15 mouse cellular contexts compared by ENCODE assay signal in the genomic region with DNA sequence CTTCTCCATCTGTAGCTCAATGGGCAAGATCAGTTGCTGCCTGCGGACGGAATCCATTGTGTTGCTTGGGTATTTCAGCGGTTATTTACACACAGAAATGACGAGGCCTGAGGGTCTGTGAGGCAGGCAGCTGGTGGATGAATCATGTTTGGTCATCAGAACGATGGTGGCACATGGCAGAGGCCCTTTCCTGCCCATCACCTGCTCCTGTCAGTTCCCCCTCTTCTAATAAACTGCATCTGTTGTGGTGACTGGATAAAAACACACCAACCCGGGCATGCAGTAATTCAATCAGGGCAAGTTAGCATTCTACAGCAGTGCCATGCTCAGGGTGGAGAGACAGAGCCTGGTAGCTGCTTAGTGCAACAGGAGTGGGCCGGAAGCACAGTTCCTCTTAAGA. TPM values are rescaled to one million over a fixed set of nuclear protein-coding genes. Genes with fewer than 3 reads are reported as not detected.
DNase-seq lines count a peak whose midpoint lies in the region; ATAC-seq and TF ChIP-seq lines count a peak whose summit lies in the region.
"Had no signal": no experiment of that assay in that cellular context is flagged by ENCODE, and none has a peak within 500 bp of the region (broad histone marks: within the 10 kb centered on the region; RNA-seq: fewer than 3 reads in every experiment).

No protein-coding gene starts in this region.

- peaks cover 44% of the 10 kb centered on the region for H3K79me3 ChIP-seq in C2C12 (ENCODE audit: low read depth)

- no peaks in the 10 kb centered on the region for H3K36me3 ChIP-seq in hindbrain, embryonic 12.5 days
- no peaks in the 10 kb centered on the region for H3K36me3 ChIP-seq in hindbrain, embryonic 10.5 days
- H3K36me3 ChIP-seq in C2C12 (ENCODE audit: control insufficient read depth, insufficient read depth), result peaks cover 16% of the 10 kb centered on the region
- H3K36me3 ChIP-seq in forebrain, embryonic 15.5 days, result no peaks in the 10 kb centered on the region
- no peaks in the 10 kb centered on the region for H3K36me3 ChIP-seq in hindbrain, embryonic 16.5 days (ENCODE audit: control insufficient read depth, insufficient read depth, low read length)

- ATAC-seq in hindbrain, embryonic 12.5 days (ENCODE audit: low FRiP score), result 0 out of 2 replicates have a peak, but pooled peaks have one; percentile 38
- ATAC-seq in forebrain, embryonic 15.5 days (replicated peaks), result peak; percentile 54
- ATAC-seq in hindbrain, embryonic 16.5 days, result peak; percentile 84
- ATAC-seq: CD4-positive, CD25-positive, alpha-beta regulatory T cell, adult 4 months; intestine, embryonic 16.5 days; Patski had no signal

- H3K4me2 ChIP-seq in hindbrain, embryonic 12.5 days (replicated peaks), result no peak overlapping the region
- H3K4me2 ChIP-seq in forebrain, embryonic 15.5 days (replicated peaks), result no peak overlapping the region
- H3K4me2 ChIP-seq in hindbrain, embryonic 16.5 days (ENCODE audit: low read length), result no peak overlapping the region

- H3K9me3 ChIP-seq in hindbrain, embryonic 12.5 days (replicated peaks), result no peaks in the 10 kb centered on the region
- H3K9me3 ChIP-seq in hindbrain, embryonic 10.5 days, result no peaks in the 10 kb centered on the region
- no peaks in the 10 kb centered on the region for H3K9me3 ChIP-seq in forebrain, embryonic 15.5 days
- no peaks in the 10 kb centered on the region for H3K9me3 ChIP-seq in hindbrain, embryonic 16.5 days (ENCODE audit: control insufficient read depth, low read length)

- H3K27ac ChIP-seq in hindbrain, embryonic 12.5 days, result no peak overlapping the region
- H3K27ac ChIP-seq in hindbrain, embryonic 10.5 days, result no peak overlapping the region
- no peak overlapping the region for H3K27ac ChIP-seq in forebrain, embryonic 15.5 days (replicated peaks)
- H3K27ac ChIP-seq in hindbrain, embryonic 16.5 days (ENCODE audit: low read depth, low read length), result no peak overlapping the region

- H3K4me1 ChIP-seq in hindbrain, embryonic 12.5 days, result no peaks in the 10 kb centered on the region; the same call in 1 of the 2 replicates
- H3K4me1 ChIP-seq in hindbrain, embryonic 10.5 days (replicated peaks), result no peaks in the 10 kb centered on the region
- H3K4me1 ChIP-seq in forebrain, embryonic 15.5 days, result peaks cover 6% of the 10 kb centered on the region; the same call in 1 of the 2 replicates
- H3K4me1 ChIP-seq in hindbrain, embryonic 16.5 days (ENCODE audit: control insufficient read depth, insufficient read depth, low read depth, low read length), result no peaks in the 10 kb centered on the region

- no peak overlapping the region for H3K9ac ChIP-seq in hindbrain, embryonic 12.5 days
- no peak overlapping the region for H3K9ac ChIP-seq in forebrain, embryonic 15.5 days (replicated peaks)
- H3K9ac ChIP-seq in hindbrain, embryonic 16.5 days (ENCODE audit: low read depth, low read length), result no peak overlapping the region

- H3K27me3 ChIP-seq in hindbrain, embryonic 12.5 days, result no peaks in the 10 kb centered on the region
- H3K27me3 ChIP-seq in hindbrain, embryonic 10.5 days (ENCODE audit: insufficient read depth, poor library complexity, severe bottlenecking), result no peaks in the 10 kb centered on the region
- no peaks in the 10 kb centered on the region for H3K27me3 ChIP-seq in C2C12 (ENCODE audit: control insufficient read depth, insufficient read depth, insufficient read length)
- H3K27me3 ChIP-seq in forebrain, embryonic 15.5 days, result no peaks in the 10 kb centered on the region
- H3K27me3 ChIP-seq in hindbrain, embryonic 16.5 days (replicated peaks; ENCODE audit: control insufficient read depth, insufficient read depth, low read length), result no peaks in the 10 kb centered on the region
- H3K27me3 ChIP-seq: Patski had no signal

- H3K4me3 ChIP-seq in hindbrain, embryonic 12.5 days, result no peak overlapping the region
- no peak overlapping the region for H3K4me3 ChIP-seq in hindbrain, embryonic 10.5 days
- H3K4me3 ChIP-seq in C2C12 (ENCODE audit: insufficient read depth, poor library complexity, severe bottlenecking), result no peak overlapping the region
- H3K4me3 ChIP-seq in forebrain, embryonic 15.5 days, result no peak overlapping the region
- H3K4me3 ChIP-seq in hindbrain, embryonic 16.5 days (ENCODE audit: low read length), result no peak overlapping the region

- peaks cover 78% of the 10 kb centered on the region for H3K79me2 ChIP-seq in C2C12 (ENCODE audit: control insufficient read depth, insufficient read depth)

- peak overlapping the region; percentile 52 for H3ac ChIP-seq in C2C12 (ENCODE audit: control insufficient read depth, insufficient read length, low read depth)

- DNase-seq in hindbrain, embryonic 10.5 days (ENCODE audit: low spot score), result no peak
- DNase-seq in frontal cortex, adult 2 months (ENCODE audit: extremely low spot score in 1 of 2, low spot score in 1 of 2), result no peak
- no peak for DNase-seq in lung, postnatal 25 days (ENCODE audit: low spot score)
- no peak for DNase-seq in T-cell, adult 2 months (ENCODE audit: low spot score)
- DNase-seq: adrenal gland, postnatal 25 days; cerebellum, adult 11 months; kidney, postnatal 4 days; thymus, postnatal 14 days had no signal

- WGBS in hindbrain, embryonic 12.5 days, result 63% methylated on average over 7 of the region's 7 CpGs
- WGBS in hindbrain, embryonic 10.5 days, result 80% methylated on average over 7 of the region's 7 CpGs
- 57% methylated on average over 7 of the region's 7 CpGs for WGBS in forebrain, embryonic 15.5 days
- 52% methylated on average over 7 of the region's 7 CpGs for WGBS in hindbrain, embryonic 16.5 days

- TF ChIP-seq CTCF in C2C12 (IDR thresholded peaks at IDR 0.05; ENCODE audit: control insufficient read depth, insufficient read depth, insufficient read length), result no peak

TF ChIP-seq in C2C12, 6 proteins besides CTCF, POLR2A, EP300 and RAD21:
- TF ChIP-seq USF1 (IDR thresholded peaks at IDR 0.05; ENCODE audit: low read depth), result peak; percentile 68
- TF ChIP-seq FOSL1 (IDR thresholded peaks at IDR 0.05; ENCODE audit: insufficient read depth, low read length, poor library complexity, severe bottlenecking), result peak; percentile 98
- no peak for TF ChIP-seq MYOG (IDR thresholded peaks at IDR 0.05; ENCODE audit: control insufficient read depth, extremely low read depth, insufficient read length)
- no peak for TF ChIP-seq CEBPB (IDR thresholded peaks at IDR 0.05; ENCODE audit: low read depth)
- TF ChIP-seq MAX (IDR thresholded peaks at IDR 0.05), result peak; percentile 97
- peak; percentile 100 for TF ChIP-seq MYOD1 (IDR thresholded peaks at IDR 0.05; ENCODE audit: control insufficient read depth, insufficient read length, low read depth)

RNA-seq across cellular contexts. Expression of a gene that starts 23.9 kb away (rescaled TPM):
- 2.7 and 3.0 TPM in 2 replicates for polyA plus RNA-seq in hindbrain, embryonic 12.5 days (2016; fragmentation: Nextera tagmentation; extraction: Ambion mirVana)
- polyA plus RNA-seq in hindbrain, embryonic 10.5 days (2016; fragmentation: Nextera tagmentation; extraction: Ambion mirVana), result 1.8 and 2.5 TPM in 2 replicates
- polyA plus RNA-seq in C2C12 (2012; fragmentation: generic; extraction: Trizol), result 35.4 TPM
- polyA plus RNA-seq in forebrain, embryonic 15.5 days (2015; fragmentation: Nextera tagmentation; extraction: Ambion mirVana), result 0.46 and 0.64 TPM in 2 replicates
- polyA plus RNA-seq in hindbrain, embryonic 16.5 days (2015; fragmentation: Nextera tagmentation; extraction: Ambion mirVana), result 1.5 and 2.4 TPM in 2 replicates
- 1.2 TPM in 2 replicates for polyA plus RNA-seq in frontal cortex, adult 2 months (2012; rRNA removed)
- polyA plus RNA-seq: CD4-positive, CD25-positive, alpha-beta regulatory T cell, adult 4 months had no signal
